Mouse (Mus musculus): Measurements from ENCODE around the gene Bank1.

DNA sequence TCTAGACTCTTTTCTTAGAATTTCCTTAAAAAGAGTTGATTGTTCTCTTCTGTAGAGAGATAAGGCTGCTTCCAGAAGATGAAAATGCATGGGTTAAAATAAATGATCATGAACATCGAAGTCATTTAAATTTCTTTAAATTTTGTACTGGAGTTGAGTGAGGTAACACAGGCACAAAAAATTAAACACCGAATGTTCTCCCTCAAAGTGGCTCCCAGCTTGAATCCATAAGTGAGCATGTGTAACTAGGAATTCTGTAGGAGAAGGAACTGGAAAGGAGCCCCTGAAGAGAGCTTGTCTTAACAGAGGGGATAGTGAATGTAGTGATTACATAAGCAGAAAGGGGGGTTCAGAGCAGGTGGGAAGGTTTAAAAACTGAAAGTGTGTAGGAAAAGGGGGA is 285.8 kb downstream of the Bank1 start:
- TF ChIP-seq POLR2A (IDR thresholded peaks at IDR 0.05; ENCODE audit: insufficient read length, low read depth): no peak
- TF ChIP-seq MAX (IDR thresholded peaks at IDR 0.05; ENCODE audit: low read depth): no peak
- TF ChIP-seq MYOG (IDR thresholded peaks at IDR 0.05; ENCODE audit: control insufficient read depth in 1 of 3, insufficient read depth in 1 of 3, insufficient read length in 2 of 3, low read depth in 2 of 3): no peak
- no peak for TF ChIP-seq CEBPB (IDR thresholded peaks at IDR 0.05; ENCODE audit: insufficient read depth, poor library complexity, severe bottlenecking)
- no peak for TF ChIP-seq E2F4 (IDR thresholded peaks at IDR 0.05; ENCODE audit: insufficient read depth)
- no peak for TF ChIP-seq USF1 (IDR thresholded peaks at IDR 0.05; ENCODE audit: low read depth)
- TF ChIP-seq MYOD1 (IDR thresholded peaks at IDR 0.05; ENCODE audit: control insufficient read depth in 1 of 3, insufficient read length in 2 of 3, low read depth in 2 of 3): no peak
- TF ChIP-seq TCF12 (IDR thresholded peaks at IDR 0.05; ENCODE audit: insufficient read depth, poor library complexity, severe bottlenecking): no peak
- no peak for TF ChIP-seq SRF (IDR thresholded peaks at IDR 0.05; ENCODE audit: control insufficient read depth, insufficient read length, low read depth)
- TF ChIP-seq POLR2AphosphoS2 (IDR thresholded peaks at IDR 0.05; ENCODE audit: insufficient read length, low read depth): no peak
- TF ChIP-seq REST (IDR thresholded peaks at IDR 0.05; ENCODE audit: insufficient read depth, insufficient read length): no peak
- no peak for TF ChIP-seq TCF3 (IDR thresholded peaks at IDR 0.05; ENCODE audit: insufficient read length, low read depth)

All from myocyte (in vitro differentiated cells).